Mouse (Mus musculus) layer of hippocampus, adult 2 months (tissue): ENCODE measurements at regions not wholly inside any gene's neighbourhood (a gene's known extent, or its start where the extent isn't known, plus 50 kb on each side); places are given as distances from the start of the nearest gene placed in this dataset.

Experiments
- DNase-seq, 2 experiments: peaks; one replicate each; pipeline ENCODE4 v3.0.0; 2022; ENCODE audit warnings: low spot score in 2 of 2
- H3K27ac ChIP-seq: fragments of 200-600 bp; 2 replicates; pipeline ENCODE4 v1.8.1; 2022
- H3K4me3 ChIP-seq: fragments of 200-600 bp; 2 replicates; pipeline ENCODE4 v1.8.1; 2022; ENCODE audit warnings: mild to moderate bottlenecking
- CTCF ChIP-seq: fragments of 200-600 bp; conservative IDR thresholded peaks from 2 replicates; pipeline ENCODE4 v1.8.1; 2022; ENCODE audit warnings: antibody characterized with exemption, mild to moderate bottlenecking, moderate library complexity

DNA sequence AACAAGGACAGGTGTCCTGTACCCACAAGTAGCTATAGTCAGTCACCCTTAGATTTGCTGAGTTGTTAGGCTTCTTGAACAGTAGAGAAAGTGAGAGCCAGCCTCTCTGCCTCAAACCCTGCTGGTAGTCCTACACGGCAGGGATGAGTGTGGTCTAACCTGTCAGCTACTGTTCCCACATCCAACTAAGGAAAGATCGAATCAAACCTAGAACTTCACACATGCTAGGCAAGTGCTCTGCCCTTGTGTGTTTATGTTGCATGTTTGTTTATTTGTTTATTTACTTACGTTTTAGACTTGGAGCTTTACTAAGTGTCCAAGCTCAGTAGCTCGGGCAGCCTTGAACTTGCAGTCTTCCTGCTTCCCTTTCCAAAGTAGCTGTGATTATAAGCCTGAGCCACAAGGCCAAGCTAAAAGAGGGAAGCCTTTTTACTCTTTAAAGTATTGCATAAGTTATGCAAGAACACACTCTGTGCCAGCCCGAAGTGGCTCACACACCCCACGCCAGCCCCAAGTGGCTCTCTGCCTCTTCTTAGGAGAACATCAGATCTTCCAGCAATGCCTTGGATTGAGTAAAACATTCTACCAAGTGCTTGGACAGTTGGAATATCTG is 146.1 kb upstream of the Zmiz1 start:
- DNase-seq = no peak
- Histone ChIP-seq H3K27ac (no peak overlapping the region), H3K4me3 (no peak overlapping the region)
- no peak for TF ChIP-seq CTCF

DNA sequence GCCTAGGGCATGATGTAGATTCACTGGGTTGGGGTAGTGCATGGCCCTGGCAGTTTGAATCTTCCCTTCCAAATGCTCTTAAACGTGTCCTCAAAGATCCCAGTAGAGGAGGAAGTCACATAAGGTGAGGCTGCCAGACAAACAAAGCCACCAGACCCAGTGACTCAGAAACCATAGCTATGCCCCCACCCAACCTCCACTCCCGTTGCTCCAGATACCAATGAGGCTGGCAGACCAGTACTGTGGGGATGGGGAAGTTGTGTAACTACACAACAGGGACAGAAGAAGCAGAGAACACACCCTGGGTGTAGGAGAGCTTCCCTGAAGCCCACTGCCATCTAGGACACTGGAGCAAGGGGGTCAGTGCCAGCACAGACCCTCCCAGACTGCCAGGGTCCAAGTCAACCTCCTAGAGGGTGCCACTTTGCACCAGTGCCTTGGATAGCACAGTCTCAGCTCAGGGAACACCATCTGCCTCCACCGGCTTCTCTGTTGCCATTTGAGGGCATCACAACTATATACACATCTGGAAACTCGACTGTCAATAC is 145.2 kb upstream of the Zmiz1 start:
- no peak overlapping the region for H3K27ac ChIP-seq
- no peak for TF ChIP-seq CTCF
- H3K4me3 ChIP-seq = no peak overlapping the region
- no peak for DNase-seq

- 0 out of 2 replicates have a peak overlapping the region, but pooled peaks have one; percentile 83 for H3K27ac ChIP-seq
- no peak for TF ChIP-seq CTCF
- no peak for DNase-seq
- H3K4me3 ChIP-seq = no peak overlapping the region
Measured at GRCm38 (mm10) chr14:25316491-25316890, 142.5 kb upstream of the Zmiz1 start.

DNA sequence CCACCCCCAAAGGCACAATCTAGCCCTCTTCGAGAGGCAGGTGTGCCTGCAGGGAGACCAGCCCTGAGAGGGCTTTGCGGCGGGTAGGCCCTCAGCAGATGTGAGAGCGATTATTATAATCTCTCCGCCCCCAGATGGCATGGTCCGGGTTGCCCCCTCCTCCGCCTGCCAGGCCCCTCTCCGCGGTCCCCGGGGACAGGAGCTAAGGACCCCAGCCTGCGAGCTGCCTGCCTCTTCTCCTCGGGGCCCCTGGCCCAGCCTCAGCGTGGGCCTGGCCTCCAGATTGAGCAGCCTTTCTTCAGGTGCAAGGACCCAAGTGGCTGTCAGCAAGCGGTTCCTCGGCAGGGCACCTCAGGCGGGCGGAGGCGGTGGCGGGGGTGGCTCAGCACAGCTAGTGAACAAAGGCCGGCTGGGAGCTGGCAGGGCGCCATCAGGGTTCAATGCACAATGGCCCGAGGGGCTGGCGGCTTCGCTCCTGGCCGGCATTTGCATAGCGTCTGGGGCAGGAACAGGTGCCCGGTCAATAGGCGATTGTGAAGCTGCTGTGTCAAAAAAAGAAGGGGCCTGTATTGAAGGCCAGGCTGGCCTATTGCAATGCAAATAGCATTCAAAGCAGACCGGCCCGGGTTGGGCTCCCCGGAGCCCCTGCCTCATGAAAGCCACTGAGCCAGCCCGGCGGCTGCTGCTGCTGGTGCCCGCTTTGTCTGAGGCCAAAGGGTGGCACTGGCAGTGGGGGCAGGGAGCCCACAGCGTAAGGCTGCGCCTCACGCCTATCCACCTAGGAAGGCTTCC is 141.1 kb upstream of the Zmiz1 start:
- Histone ChIP-seq H3K4me3 (0 out of 2 replicates have a peak overlapping the region, but pooled peaks have one; percentile 13), H3K27ac (peak overlapping the region; percentile 83)
- no peak for TF ChIP-seq CTCF
- peak; percentile 83 to 87 for DNase-seq

- no peak for DNase-seq
- Histone ChIP-seq H3K4me3 (no peak overlapping the region), H3K27ac (peak overlapping the region; percentile 83)
- TF ChIP-seq CTCF = no peak
Measured at GRCm38 (mm10) chr14:25318909-25319308, 140.1 kb upstream of the Zmiz1 start.

DNA sequence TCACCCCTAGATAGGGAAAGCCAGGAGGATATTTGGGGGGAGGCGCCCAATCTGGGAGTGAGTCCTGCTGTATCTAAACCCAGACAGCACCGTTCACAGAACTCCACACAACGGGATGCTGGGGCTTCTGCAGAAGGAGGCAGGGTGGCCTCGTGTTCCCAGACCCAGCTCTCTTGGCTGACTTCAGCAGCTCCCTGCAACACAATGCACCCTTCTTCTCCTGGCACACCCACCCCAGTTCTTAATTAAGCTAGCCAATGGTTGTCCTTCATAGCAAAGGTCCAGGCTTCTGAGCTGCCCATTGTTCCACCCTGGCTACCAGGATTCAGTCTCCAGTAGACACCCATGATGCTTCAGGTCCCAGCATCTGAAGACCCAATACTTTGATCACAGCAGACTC is 138.8 kb upstream of the Zmiz1 start:
- peak in 1 of 2 experiments; percentile 63 for DNase-seq
- no peak for TF ChIP-seq CTCF
- peak overlapping the region; percentile 83 for H3K27ac ChIP-seq

DNA sequence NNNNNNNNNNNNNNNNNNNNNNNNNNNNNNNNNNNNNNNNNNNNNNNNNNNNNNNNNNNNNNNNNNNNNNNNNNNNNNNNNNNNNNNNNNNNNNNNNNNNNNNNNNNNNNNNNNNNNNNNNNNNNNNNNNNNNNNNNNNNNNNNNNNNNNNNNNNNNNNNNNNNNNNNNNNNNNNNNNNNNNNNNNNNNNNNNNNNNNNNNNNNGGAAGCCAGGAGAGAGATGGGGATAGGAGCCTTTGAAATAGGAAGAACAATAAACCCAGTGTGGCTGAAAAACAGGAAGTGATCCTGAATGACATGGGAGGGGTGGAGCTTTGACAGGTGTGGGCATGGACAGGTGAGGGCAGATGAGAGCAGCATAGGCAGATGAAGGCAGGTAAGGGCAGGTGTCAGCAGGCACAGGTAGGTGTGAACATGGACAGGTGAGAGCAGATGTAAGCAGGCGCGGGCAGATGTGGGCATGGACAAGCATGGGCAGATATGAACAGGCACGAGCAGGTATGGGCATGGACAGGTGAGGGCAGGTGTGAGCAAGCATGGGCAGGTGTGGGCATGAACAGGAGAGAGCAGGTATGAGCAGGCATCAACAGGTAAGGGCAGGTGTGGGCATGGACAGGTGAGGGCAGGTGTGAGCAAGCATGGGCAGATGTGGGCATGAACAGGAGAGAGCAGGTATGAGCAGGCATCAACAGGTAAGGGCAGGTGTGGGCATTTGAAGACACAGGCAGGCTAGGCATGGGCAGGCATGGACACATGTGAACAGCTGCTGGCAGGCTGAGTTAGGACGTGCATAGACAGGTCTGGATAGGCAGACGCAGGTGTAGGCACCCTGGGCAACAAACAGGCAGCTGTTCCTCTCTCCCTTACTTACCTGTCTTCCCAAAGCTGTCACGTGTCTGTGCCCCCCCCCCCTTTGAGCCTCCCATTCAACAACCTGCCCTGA is 135.2 kb upstream of the Zmiz1 start:
- no peak for DNase-seq

More for the DNA sequence above, 138.8 kb upstream of the Zmiz1 start:
- no peak overlapping the region for H3K4me3 ChIP-seq

GRCm38 (mm10) chr14:25325887-25326286 is 133.1 kb upstream of the Zmiz1 start:
- no peak overlapping the region for H3K27ac ChIP-seq
- DNase-seq = no peak
- TF ChIP-seq CTCF = no peak
- H3K4me3 ChIP-seq = no peak overlapping the region

More for the DNA sequence above, 135.2 kb upstream of the Zmiz1 start:
- Histone ChIP-seq H3K4me3 (no peak overlapping the region), H3K27ac (no peak overlapping the region)
- no peak for TF ChIP-seq CTCF

DNA sequence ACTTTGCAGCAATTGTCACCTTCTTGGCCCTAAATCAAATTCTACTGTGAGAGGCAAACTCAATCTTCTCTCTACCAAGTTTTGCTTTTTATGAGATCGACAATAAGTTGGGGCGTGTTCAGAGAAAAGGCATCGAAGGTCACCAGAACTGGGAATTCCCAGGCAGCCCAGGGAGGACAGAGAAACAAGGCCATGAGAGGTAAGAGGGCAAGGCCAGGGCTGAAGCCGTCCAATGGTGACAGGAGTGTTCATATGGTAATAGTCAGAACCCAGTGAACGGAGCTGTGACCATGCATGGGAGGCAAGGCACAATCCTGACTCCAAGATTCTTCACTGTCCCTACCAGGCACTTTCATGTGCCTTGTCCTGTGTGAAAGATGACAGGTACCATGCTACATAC is 130.8 kb upstream of the Zmiz1 start:
- H3K4me3 ChIP-seq = no peak overlapping the region
- no peak for DNase-seq
- no peak for TF ChIP-seq CTCF
- H3K27ac ChIP-seq = no peak overlapping the region

GRCm38 (mm10) chr14:25334186-25334585 is 124.8 kb upstream of the Zmiz1 start:
- Histone ChIP-seq H3K4me3 (no peak overlapping the region), H3K27ac (no peak overlapping the region)
- DNase-seq = no peak
- TF ChIP-seq CTCF = no peak

DNA sequence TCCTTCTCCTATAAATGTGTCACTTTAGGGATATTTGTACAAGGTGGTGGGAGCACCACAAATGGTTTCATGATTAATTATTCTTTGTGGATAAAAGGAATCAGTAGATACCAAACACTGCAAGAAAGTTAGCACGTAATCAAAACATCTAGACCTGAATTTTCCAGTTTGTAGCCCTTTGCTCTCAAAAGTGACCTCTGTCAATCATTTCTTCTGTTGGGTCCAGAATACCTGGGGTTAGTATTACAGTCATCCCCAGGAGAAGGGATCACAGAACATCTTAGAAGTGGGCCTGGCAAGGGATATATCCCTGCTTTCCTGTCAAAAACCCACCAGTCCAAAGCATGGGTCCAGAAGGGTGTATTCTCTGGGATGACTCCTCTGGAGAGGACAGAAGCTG is 122.1 kb upstream of the Zmiz1 start:
- Histone ChIP-seq H3K27ac (no peak overlapping the region), H3K4me3 (no peak overlapping the region)
- no peak for TF ChIP-seq CTCF
- no peak for DNase-seq

DNA sequence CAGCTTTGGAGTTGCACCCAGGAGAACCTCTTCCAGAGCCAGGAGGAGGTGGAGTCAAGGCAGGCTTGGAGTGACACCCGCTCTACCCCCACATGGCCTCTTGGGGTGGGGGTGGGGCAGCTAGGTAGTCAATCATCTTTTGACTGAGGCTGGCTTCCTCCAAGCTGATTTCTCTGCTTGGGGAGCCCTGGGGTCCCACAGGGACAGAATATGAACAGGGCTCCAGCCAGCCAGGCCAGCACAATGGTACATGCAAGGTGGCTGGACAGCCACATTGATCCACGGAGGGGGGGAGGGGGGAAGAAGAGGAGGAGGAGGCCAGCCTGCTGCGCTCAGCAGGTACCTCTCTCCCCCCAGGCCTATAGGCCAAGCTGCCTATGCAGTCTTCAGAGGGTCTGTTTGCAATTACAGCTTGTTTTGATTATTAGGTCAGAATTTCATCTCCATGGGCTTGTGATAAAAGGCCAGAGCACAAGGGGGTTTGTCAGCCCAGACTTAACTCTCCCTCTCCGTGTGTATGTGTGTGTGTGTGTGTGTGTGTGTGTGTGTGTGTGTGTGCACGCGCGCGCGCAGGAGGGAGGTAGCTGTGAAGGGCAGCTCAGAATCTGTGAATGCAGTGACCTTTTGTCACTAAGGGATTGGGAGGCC is 120.5 kb upstream of the Zmiz1 start:
- no peak overlapping the region for H3K4me3 ChIP-seq
- DNase-seq = no peak
- TF ChIP-seq CTCF = no peak
- no peak overlapping the region for H3K27ac ChIP-seq
